Mouse (Mus musculus) lung, adult 2 months (tissue): ENCODE data around the gene Espn. TPM values are rescaled to one million over a fixed set of nuclear protein-coding genes. Genes with fewer than 3 reads are reported as not detected.

Experiments
- DNase-seq: peaks from one replicate; pipeline ENCODE4 v3.0.0; 2022
- H3K4me1 ChIP-seq: fragments of 200-500 bp; 2 replicates; pipeline ENCODE4 v1.6.1; 2011; ENCODE audit warnings: low read length; ENCODE audit not compliant: control insufficient read depth, insufficient read depth
- H3K4me3 ChIP-seq: fragments of 200-500 bp; replicated peaks from 2 replicates; pipeline ENCODE3; 2011; ENCODE audit warnings: low read depth, mild to moderate bottlenecking, control low read depth, low read length; ENCODE audit errors: extremely low read depth
- CTCF ChIP-seq: fragments of 200-500 bp; IDR thresholded peaks from 2 replicates; pipeline ENCODE4 v1.5.1; 2011; ENCODE audit warnings: mild to moderate bottlenecking, low read length, control low read depth; ENCODE audit not compliant: insufficient read depth
- POLR2A ChIP-seq: fragments of 200-500 bp; IDR thresholded peaks from 2 replicates; pipeline ENCODE4 v1.6.1; 2011; ENCODE audit warnings: low read depth, mild to moderate bottlenecking, control low read depth, low read length, borderline replicate concordance; ENCODE audit errors: extremely low read depth
- WGBS: fragments of 180-500 bp; shearing (Covaris S2); methylation state at CpG from one replicate; pipeline ENCODE4 v1.1.7; 2018; 5-methylcytosine and 5-hydroxymethylcytosine counted together
- polyA plus RNA-seq: library from polyadenylated mRNA; depleted of rRNA; stranded (reverse); fragments of >200 nt; gene quantifications from 2 replicates; pipeline ENCODE4 v1.2.3, GENCODE M21; 2012

Espn gene
- polyA plus RNA-seq, 1 experiment: 9.8 TPM

GRCm38 (mm10) chr4:152097911-152098799, 54.0 kb downstream of the Espn start:
- WGBS: 28% methylated on average over 11 of the region's 11 CpGs
- Histone ChIP-seq H3K4me3 (peak overlapping the region; percentile 32), H3K4me1 (peaks cover 15% of the 10 kb centered on the region)
- DNase-seq: peak; percentile 46
- TF ChIP-seq POLR2A (no peak), CTCF (no peak)

- TF ChIP-seq CTCF (no peak), POLR2A (no peak)
- Histone ChIP-seq H3K4me3 (peak overlapping the region; percentile 86), H3K4me1 (peaks cover 15% of the 10 kb centered on the region)
- DNase-seq: no peak
- WGBS: 29% methylated on average over 6 of the region's 6 CpGs
These were observed 55.2 kb downstream of the Espn start for GRCm38 (mm10) chr4:152096927-152097326.

- H3K4me3 ChIP-seq: peak overlapping the region; percentile 86
- peak; percentile 85 for DNase-seq
- peaks cover 11% of the 10 kb centered on the region for H3K4me1 ChIP-seq
- TF ChIP-seq POLR2A: peak; percentile 43; the same call in 1 of the 2 replicates
- peak; percentile 76 for TF ChIP-seq CTCF
- 23% methylated on average over 27 of the region's 27 CpGs for WGBS
These were observed 55.9 kb downstream of the Espn start for GRCm38 (mm10) chr4:152095937-152096910.

GRCm38 (mm10) chr4:152094233-152094632, 57.9 kb downstream of the Espn start:
- TF ChIP-seq CTCF (no peak), POLR2A (no peak)
- no peak for DNase-seq
- 67% methylated on average over 12 of the region's 12 CpGs for WGBS
- Histone ChIP-seq H3K4me3 (no peak overlapping the region), H3K4me1 (0 out of 2 replicates have a peak, but pooled peaks cover 2% of the 10 kb centered on the region)

- no peak overlapping the region for H3K4me3 ChIP-seq
- WGBS: 63% methylated on average over 8 of the region's 8 CpGs
- TF ChIP-seq POLR2A (no peak), CTCF (no peak)
- 0 out of 2 replicates have a peak, but pooled peaks cover 7% of the 10 kb centered on the region for H3K4me1 ChIP-seq
- DNase-seq: no peak
These were observed 59.3 kb downstream of the Espn start for GRCm38 (mm10) chr4:152092751-152093293.

GRCm38 (mm10) chr4:152090191-152090590, 62.0 kb downstream of the Espn start:
- Histone ChIP-seq H3K4me3 (no peak overlapping the region), H3K4me1 (peaks cover 8% of the 10 kb centered on the region; the same call in 1 of the 2 replicates)
- WGBS: 68% methylated on average over 9 of the region's 9 CpGs
- TF ChIP-seq CTCF: no peak
- no peak for TF ChIP-seq POLR2A
- DNase-seq: no peak

GRCm38 (mm10) chr4:152088556-152089120, 63.5 kb downstream of the Espn start:
- Histone ChIP-seq H3K4me1 (peaks cover 8% of the 10 kb centered on the region; the same call in 1 of the 2 replicates), H3K4me3 (no peak overlapping the region)
- WGBS: 62% methylated on average over 8 of the region's 8 CpGs
- no peak for TF ChIP-seq CTCF
- no peak for DNase-seq

- DNase-seq: peak; percentile 41
These were observed 64.0 kb downstream of the Espn start for GRCm38 (mm10) chr4:152088133-152088532.

More at GRCm38 (mm10) chr4:152088133-152088532, 64.0 kb downstream of the Espn start:
- WGBS: 53% methylated on average over 4 of the region's 4 CpGs
- TF ChIP-seq CTCF (no peak), POLR2A (no peak)
- Histone ChIP-seq H3K4me3 (no peak overlapping the region), H3K4me1 (peaks cover 8% of the 10 kb centered on the region; the same call in 1 of the 2 replicates)
